Mouse (Mus musculus) G1E-ER4 (cell line): ENCODE results near the gene Zfp804a. TPM values are rescaled to one million over a fixed set of nuclear protein-coding genes. Genes with fewer than 3 reads are reported as not detected.

Source experiments
- GATA1 ChIP-seq: IDR thresholded peaks from one replicate; pipeline ENCODE4 v1.8.0; 2012; ENCODE audit warnings: low read length, inconsistent platforms
- polyA plus RNA-seq: library from polyadenylated mRNA; stranded (reverse); fragments of >175 nt; gene quantifications from 2 replicates; pipeline ENCODE4 v1.2.3, GENCODE M21; 2012

The Zfp804a gene
- not detected in 2 replicates for polyA plus RNA-seq

DNA sequence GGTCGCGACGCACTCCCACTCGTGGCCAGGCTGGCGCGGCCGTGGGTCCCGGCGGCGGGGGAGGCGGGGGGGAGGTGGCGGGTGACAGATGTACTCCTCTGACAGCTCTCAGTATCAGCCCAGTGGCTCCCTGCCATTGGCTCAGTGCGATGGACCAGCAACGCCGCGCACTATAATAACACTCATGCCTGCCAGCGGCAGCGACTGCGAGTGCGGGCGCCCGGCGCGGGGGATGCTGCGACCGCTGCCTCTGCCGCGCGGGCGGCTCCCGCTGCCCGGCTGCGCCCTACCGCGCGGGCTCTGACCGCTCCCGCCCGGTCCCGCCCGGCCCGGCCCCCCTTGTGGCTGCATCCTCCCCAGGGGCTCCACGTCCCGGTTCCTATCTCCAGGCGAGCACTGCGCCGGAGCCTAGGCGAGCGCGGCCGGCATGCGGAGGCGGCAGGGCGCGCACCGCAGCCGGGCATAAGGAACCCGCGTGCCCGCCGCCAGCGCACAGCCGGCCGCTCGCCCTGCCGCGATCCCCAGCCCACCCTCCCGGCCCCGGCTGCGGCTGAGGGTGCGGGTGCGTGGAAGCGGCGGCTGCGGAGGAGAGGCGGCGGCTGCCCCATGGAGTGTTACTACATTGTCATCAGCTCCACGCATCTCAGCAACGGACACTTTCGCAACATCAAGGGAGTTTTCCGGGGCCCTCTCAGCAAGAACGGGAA, at the start of gene Zfp804a:
Zfp804a (plus strand) TSS at position 38 of the 707 bp plus-strand sequence.
- no peak for TF ChIP-seq GATA1

DNA sequence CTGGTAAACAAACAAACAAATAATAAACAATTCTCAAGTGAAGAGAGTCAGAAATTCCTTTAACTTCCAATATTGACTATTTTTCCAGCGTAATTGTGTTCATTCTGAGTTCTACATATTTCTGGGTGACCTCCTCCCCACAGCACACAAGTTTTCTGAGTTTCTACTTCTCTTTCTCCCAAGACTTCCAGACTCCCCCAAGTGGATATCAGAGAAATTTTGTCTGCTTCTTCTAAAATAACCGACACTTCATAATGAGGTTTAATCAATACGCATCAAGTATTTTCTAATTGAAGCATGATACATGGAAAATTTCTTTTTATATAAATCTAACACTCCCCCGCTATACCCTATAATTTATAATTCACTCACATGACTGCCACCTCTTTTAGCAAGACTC, 1.4 kb upstream of the Zfp804a start:
- no peak for TF ChIP-seq GATA1

DNA sequence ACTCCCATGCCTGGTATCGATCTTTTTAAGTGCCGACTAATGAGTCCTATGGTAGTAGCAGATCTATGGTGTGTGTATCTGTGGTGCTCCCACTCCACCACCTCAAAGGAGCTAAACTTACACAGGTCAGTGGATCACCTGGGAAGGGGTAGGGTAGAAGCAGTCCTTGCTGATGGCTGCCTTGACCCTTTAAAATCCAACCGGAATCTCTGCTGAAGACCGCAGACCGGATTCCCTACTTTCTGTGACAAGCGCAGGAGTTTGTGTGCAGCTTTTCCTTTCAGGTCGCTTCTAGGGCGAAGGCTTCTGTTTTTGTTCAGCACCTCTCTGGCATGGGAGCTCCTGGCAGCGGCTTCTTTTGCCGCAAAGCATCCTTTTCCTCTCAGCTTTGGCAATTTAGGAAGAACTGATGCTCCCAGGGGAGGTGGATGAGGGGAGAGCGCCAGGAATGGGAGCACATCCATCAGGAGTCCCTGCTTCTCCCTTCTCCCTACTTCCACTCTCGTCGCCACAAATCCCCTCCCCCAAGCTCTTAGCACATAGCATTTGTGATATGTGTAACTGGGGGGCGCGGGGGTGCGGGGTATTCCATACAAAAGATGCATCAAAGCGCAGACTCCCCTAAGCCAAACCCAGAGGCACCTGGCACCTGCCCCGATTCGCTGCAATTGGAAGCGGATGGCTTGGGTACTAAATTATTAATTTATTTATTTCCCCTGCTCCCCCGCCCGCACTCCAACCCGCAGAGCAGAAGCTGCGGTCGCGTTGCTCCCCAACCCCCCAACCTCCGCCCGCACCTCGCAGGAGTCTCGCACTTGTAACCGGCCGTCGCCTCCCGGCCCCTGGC, 461 bp upstream of the Zfp804a start:
- TF ChIP-seq GATA1 = no peak

DNA sequence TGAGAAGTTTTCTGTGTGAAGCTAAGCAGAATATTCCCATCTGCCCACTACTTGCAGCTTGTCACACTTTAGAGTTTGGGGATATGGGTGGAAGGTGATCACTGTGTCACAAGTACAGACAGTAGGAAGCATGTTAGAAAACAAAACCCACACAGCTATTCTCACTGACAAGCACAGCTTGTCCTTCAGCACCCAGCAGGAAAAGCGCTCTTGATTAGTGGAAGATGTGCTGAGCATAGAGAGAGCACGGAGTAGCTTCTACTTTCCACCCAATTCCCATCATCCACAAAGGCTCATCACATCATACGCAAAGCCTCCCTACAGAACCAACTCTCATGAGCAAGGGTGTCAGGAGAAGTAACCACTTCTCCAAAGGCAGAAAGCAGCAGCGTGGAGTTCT, 1.4 kb downstream of the Zfp804a start:
- TF ChIP-seq GATA1 = no peak

GRCm38 (mm10) chr2:82064671-82065070, 11.6 kb downstream of the Zfp804a start:
- no peak for TF ChIP-seq GATA1

- no peak for TF ChIP-seq GATA1
These were observed 14.9 kb downstream of the Zfp804a start for GRCm38 (mm10) chr2:82067912-82068311.

GRCm38 (mm10) chr2:82069172-82069571, 16.1 kb downstream of the Zfp804a start:
- TF ChIP-seq GATA1 = no peak

- no peak for TF ChIP-seq GATA1
These were observed 23.9 kb downstream of the Zfp804a start for GRCm38 (mm10) chr2:82076883-82077282.

GRCm38 (mm10) chr2:82078287-82078994, 25.4 kb downstream of the Zfp804a start:
- no peak for TF ChIP-seq GATA1

- TF ChIP-seq GATA1 = no peak
These were observed 27.7 kb downstream of the Zfp804a start for GRCm38 (mm10) chr2:82080678-82081077.

GRCm38 (mm10) chr2:82113148-82113547, 60.1 kb downstream of the Zfp804a start:
- no peak for TF ChIP-seq GATA1

GRCm38 (mm10) chr2:82113650-82114049, 60.6 kb downstream of the Zfp804a start:
- TF ChIP-seq GATA1 = no peak

GRCm38 (mm10) chr2:82119577-82119976, 66.6 kb downstream of the Zfp804a start:
- no peak for TF ChIP-seq GATA1

DNA sequence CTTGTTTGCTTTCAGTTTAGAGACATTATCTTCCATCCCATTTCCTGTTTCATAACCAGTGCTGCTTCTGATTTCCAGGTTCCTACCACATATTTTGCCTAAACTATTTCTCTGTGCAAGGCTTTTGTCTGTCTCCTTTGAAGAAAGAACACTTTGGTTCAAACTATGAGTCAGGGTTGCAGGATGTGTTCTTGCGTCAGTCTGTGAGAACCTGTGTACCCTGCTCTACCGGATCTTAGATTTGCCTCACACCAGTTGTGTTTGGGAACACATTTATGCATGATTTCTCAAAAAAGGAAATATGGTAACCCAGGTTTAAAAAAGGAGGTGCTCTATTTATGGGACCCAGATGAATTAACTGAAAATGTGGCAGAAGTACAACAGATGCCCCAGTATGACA, 125.7 kb downstream of the Zfp804a start:
- no peak for TF ChIP-seq GATA1

- TF ChIP-seq GATA1 = no peak
These were observed 128.0 kb downstream of the Zfp804a start for GRCm38 (mm10) chr2:82181010-82181409.

GRCm38 (mm10) chr2:82199901-82200300, 146.9 kb downstream of the Zfp804a start:
- TF ChIP-seq GATA1 = no peak
